Mouse (Mus musculus) cerebellum, adult 11 months (tissue): ENCODE results near the gene Uchl3.
A peak's percentile ranks its signal among the peaks of the same experiment; 100 is the strongest.

ENCODE experiments used
- DNase-seq: peaks from one replicate; pipeline ENCODE4 v3.0.0; 2022

Gene Uchl3

GRCm38 (mm10) chr14:101668626-101669025, 14.9 kb downstream of the Uchl3 start:
- DNase-seq = peak; percentile 43

GRCm38 (mm10) chr14:101672226-101672625, 18.5 kb downstream of the Uchl3 start:
- DNase-seq = no peak

GRCm38 (mm10) chr14:101687696-101688095, 33.9 kb downstream of the Uchl3 start:
- DNase-seq = no peak

- DNase-seq = no peak
Observed at GRCm38 (mm10) chr14:101688406-101688805, 34.6 kb downstream of the Uchl3 start.

- DNase-seq = no peak
Observed at GRCm38 (mm10) chr14:101704479-101704878, 50.7 kb downstream of the Uchl3 start.

- no peak for DNase-seq
Observed at GRCm38 (mm10) chr14:101707088-101707487, 53.3 kb downstream of the Uchl3 start.

GRCm38 (mm10) chr14:101714414-101714813, 60.6 kb downstream of the Uchl3 start:
- DNase-seq = no peak

- DNase-seq = no peak
Observed at GRCm38 (mm10) chr14:101729237-101729971, 75.6 kb downstream of the Uchl3 start, which contains the start of the genes Gm9922 and Lmo7. Gene Gm9922 (minus strand): TSS chr14:101729814. Gene Lmo7 (plus strand): TSS chr14:101729957.

- no peak for DNase-seq
Observed at GRCm38 (mm10) chr14:101729972-101730692, 76.4 kb downstream of the Uchl3 start.

GRCm38 (mm10) chr14:101733542-101734303, 80.0 kb downstream of the Uchl3 start:
- DNase-seq = no peak

- no peak for DNase-seq
Observed at GRCm38 (mm10) chr14:101737501-101737900, 83.7 kb downstream of the Uchl3 start.
